Mouse (Mus musculus): ENCODE results near the gene H2-DMb1.

Gene H2-DMb1

DNA sequence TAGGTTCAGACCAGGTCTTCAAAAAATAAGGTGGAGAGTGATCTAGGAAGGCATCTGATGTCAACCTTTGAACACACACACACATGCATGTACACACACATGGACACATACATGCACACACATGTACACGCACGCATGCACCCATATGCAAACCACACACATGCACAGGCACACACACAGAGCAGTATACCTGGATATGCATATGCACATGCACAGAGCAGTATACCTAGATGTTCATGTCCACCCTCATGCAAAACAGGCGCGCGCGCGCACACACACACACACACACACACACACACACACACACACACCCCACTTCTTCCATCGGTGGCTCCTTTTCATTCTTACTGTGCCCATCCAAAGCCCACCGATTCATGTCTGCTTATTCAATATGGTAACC, 55.0 kb downstream of the H2-DMb1 start:
- no peak for DNase-seq (ENCODE audit: low read depth, low spot score)

GRCm38 (mm10) chr17:34208421-34208820, 55.5 kb downstream of the H2-DMb1 start:
- no peak for DNase-seq (ENCODE audit: low read depth, low spot score)

GRCm38 (mm10) chr17:34209680-34210079, 56.8 kb downstream of the H2-DMb1 start:
- DNase-seq (ENCODE audit: low read depth, low spot score): no peak

All from brain, adult 2 months (tissue).